Mouse (Mus musculus) embryo, embryonic 10 days (tissue): ENCODE measurements around the gene Evpl.

Experiments used
- DNase-seq: peaks from one replicate; pipeline ENCODE4 v3.0.0-alpha.2; 2015; ENCODE audit warnings: low spot score

The Evpl gene

GRCm38 (mm10) chr11:116255090-116255981 lies 17.5 kb upstream of the Evpl start:
- no peak for DNase-seq

- no peak for DNase-seq
Observed at GRCm38 (mm10) chr11:116254627-116255026, 16.8 kb upstream of the Evpl start.

GRCm38 (mm10) chr11:116253076-116253600 lies 15.3 kb upstream of the Evpl start:
- no peak for DNase-seq

- no peak for DNase-seq
Observed at GRCm38 (mm10) chr11:116250898-116251297, 13.0 kb upstream of the Evpl start.

GRCm38 (mm10) chr11:116247502-116248222 lies 9.8 kb upstream of the Evpl start:
- DNase-seq, result no peak

GRCm38 (mm10) chr11:116245616-116246015 lies 7.7 kb upstream of the Evpl start:
- DNase-seq, result no peak

- no peak for DNase-seq
Observed at GRCm38 (mm10) chr11:116244580-116244979, 6.7 kb upstream of the Evpl start.

GRCm38 (mm10) chr11:116241744-116242235 lies 3.9 kb upstream of the Evpl start:
- DNase-seq, result peak; percentile 80

GRCm38 (mm10) chr11:116239797-116240196 lies 1.9 kb upstream of the Evpl start:
- peak; percentile 58 for DNase-seq

- no peak for DNase-seq
Observed at GRCm38 (mm10) chr11:116234901-116235300, 3.0 kb downstream of the Evpl start.

GRCm38 (mm10) chr11:116232427-116232826 lies 5.5 kb downstream of the Evpl start:
- no peak for DNase-seq

- DNase-seq, result no peak
Observed at GRCm38 (mm10) chr11:116228699-116229098, 9.2 kb downstream of the Evpl start.

- DNase-seq, result peak; percentile 83
Observed at GRCm38 (mm10) chr11:116226414-116226813, 11.5 kb downstream of the Evpl start.

- no peak for DNase-seq
Observed at GRCm38 (mm10) chr11:116222740-116223059, 15.2 kb downstream of the Evpl start.

GRCm38 (mm10) chr11:116221931-116222739 lies 15.7 kb downstream of the Evpl start:
- peak; percentile 67 for DNase-seq

- DNase-seq, result peak; percentile 76
Observed at GRCm38 (mm10) chr11:116219885-116220284, 18.0 kb downstream of the Evpl start.

GRCm38 (mm10) chr11:116218737-116219400 lies 19.0 kb downstream of the Evpl start:
- DNase-seq, result peak; percentile 62

GRCm38 (mm10) chr11:116218263-116218662 lies 19.6 kb downstream of the Evpl start:
- DNase-seq, result no peak

- DNase-seq, result no peak
Observed at GRCm38 (mm10) chr11:116216549-116216948, 21.3 kb downstream of the Evpl start.

GRCm38 (mm10) chr11:116215991-116216390 lies 21.9 kb downstream of the Evpl start:
- no peak for DNase-seq

- no peak for DNase-seq
Observed at GRCm38 (mm10) chr11:116215181-116215580, 22.7 kb downstream of the Evpl start.
